Mouse (Mus musculus) lung, postnatal 36 days (tissue): ENCODE results near the gene Top2a.

Experiments
- DNase-seq: peaks from one replicate; pipeline ENCODE4 v3.0.0; 2022; ENCODE audit warnings: mixed read lengths

The Top2a gene

DNA sequence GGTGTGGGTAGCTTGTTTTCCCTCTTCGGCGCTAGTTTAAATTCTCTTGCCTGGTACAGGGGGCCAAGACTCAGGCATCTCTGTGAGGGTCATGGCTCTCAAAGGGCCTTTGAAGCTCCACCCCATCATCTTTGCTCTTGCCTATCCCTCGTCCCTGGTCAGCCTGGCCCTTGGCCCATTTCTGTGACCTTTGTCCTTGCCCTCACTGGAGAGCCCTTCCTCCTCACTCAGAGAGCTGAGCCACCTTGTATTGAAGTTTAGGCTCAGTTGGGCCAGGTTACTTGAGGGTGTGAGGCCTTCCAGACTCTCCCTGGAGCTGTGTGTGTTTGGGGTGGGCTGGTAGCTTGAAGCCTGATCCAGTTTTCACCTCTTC is 78.4 kb downstream of the Top2a start:
- DNase-seq, result peak; percentile 70

DNA sequence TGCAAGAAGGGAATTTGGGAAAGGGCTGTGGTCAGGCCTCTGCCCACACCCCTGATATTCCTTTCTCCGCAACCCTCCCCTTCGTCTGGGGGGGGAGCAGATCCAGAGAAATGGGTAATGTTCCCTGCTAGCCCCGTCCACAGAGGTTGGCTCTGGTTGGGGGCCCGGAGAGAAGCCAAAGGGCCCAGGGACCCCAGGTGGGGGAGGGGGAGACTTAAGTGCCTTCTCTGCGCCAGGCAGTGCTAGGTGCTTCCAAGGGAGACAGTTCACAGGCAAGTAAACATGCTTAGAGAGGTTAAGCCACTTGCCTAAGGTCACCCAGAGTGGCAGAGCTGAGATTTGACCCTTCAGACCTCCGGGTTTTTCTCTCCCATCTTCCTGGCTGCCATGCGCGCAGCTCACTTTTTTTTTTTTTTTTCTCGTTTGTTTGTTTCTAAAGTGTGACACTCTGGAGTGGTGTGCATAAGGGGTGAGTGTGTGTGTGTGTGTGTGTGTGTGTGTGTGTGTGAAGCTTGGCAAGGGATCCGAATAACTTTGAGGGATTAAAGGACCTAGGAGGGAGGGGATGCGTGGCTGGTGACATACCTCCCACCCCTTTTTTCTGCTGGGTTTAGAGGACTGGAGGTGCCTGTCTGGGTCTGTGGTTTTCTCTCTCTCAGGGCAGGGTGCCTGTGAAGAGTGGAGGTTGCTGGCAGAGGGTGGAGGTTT is 78.9 kb downstream of the Top2a start:
- no peak for DNase-seq

GRCm38 (mm10) chr11:98943741-98944461 is 80.1 kb downstream of the Top2a start:
- DNase-seq, result peak; percentile 80
